Mouse (Mus musculus): ENCODE measurements around the gene Gm1673. TPM values are rescaled to one million over a fixed set of nuclear protein-coding genes. Genes with fewer than 3 reads are reported as not detected.

Gm1673 gene
- polyA plus RNA-seq, 1 experiment = 6.0 TPM

DNA sequence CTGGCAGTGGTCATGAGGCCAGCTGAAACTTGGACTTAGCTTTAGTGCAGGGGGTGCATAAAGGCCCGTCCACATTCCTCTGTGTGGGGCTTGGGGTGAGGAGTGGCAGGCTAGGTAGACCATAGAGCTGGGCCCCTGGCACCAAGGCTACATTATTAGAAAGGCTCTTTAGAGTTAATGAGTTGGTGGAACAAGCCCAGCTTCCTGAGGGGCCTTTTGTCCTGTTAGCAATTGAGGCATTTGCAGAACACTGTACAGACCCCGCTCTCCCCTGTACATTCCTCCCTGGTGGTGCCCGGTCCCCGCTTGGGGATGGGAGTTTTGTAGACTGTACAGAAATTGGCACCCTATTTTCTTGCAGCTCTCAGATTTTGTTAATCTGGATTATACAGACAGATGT lies 19.4 kb downstream of the Gm1673 start:
- Histone ChIP-seq H3K4me3 (ENCODE audit: extremely low read depth, insufficient read depth, insufficient read length) (no peak overlapping the region), H3K27me3 (ENCODE audit: control insufficient read depth, insufficient read depth, low read length) (no peaks in the 10 kb centered on the region), H3K36me3 (ENCODE audit: control insufficient read depth, insufficient read depth, low read length) (no peaks in the 10 kb centered on the region), H3K4me1 (ENCODE audit: control insufficient read depth, insufficient read depth, insufficient read length) (no peaks in the 10 kb centered on the region), H3K27ac (ENCODE audit: insufficient read depth, low read length) (no peak overlapping the region)
- 94% methylated on average over 4 of the region's 4 CpGs for WGBS
- no peak for TF ChIP-seq POLR2A (IDR thresholded peaks at IDR 0.05; ENCODE audit: low read depth, low read length)
- no peak for TF ChIP-seq CTCF (IDR thresholded peaks at IDR 0.05; ENCODE audit: extremely low read depth, insufficient read depth, insufficient read length, insufficient replicate concordance)
- no peak for DNase-seq (ENCODE audit: low read depth in 1 of 2, low spot score in 2 of 2)

DNA sequence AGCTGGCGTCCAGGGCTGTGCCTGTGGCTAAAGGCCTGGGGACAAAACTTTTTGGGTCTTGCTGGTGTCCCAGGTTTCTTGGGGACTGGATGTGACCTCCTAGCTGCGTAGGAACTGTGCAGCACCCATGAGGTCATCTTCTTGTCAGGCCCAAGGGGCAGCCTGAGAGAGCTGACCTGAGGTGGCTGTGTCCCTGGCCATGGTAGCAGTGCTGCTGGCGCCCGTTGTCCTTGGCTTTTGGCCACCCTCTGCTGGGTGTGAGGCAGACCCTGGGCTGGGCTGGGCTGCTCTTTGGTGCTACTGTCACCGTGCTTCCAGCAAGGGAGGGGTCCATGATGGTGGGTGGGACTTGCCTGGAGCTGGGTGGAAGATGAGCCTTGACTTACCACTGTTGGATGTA lies 21.4 kb downstream of the Gm1673 start:
- 85% methylated on average over 5 of the region's 5 CpGs for WGBS
- Histone ChIP-seq H3K27me3 (ENCODE audit: control insufficient read depth, insufficient read depth, low read length) (no peaks in the 10 kb centered on the region), H3K4me1 (ENCODE audit: control insufficient read depth, insufficient read depth, insufficient read length) (no peaks in the 10 kb centered on the region), H3K36me3 (ENCODE audit: control insufficient read depth, insufficient read depth, low read length) (no peaks in the 10 kb centered on the region), H3K4me3 (ENCODE audit: extremely low read depth, insufficient read depth, insufficient read length) (no peak overlapping the region), H3K27ac (ENCODE audit: insufficient read depth, low read length) (no peak overlapping the region)
- DNase-seq (ENCODE audit: low read depth in 1 of 2, low spot score in 2 of 2) = no peak
- TF ChIP-seq POLR2A (IDR thresholded peaks at IDR 0.05; ENCODE audit: low read depth, low read length) (no peak), CTCF (IDR thresholded peaks at IDR 0.05; ENCODE audit: extremely low read depth, insufficient read depth, insufficient read length, insufficient replicate concordance) (no peak)

DNA sequence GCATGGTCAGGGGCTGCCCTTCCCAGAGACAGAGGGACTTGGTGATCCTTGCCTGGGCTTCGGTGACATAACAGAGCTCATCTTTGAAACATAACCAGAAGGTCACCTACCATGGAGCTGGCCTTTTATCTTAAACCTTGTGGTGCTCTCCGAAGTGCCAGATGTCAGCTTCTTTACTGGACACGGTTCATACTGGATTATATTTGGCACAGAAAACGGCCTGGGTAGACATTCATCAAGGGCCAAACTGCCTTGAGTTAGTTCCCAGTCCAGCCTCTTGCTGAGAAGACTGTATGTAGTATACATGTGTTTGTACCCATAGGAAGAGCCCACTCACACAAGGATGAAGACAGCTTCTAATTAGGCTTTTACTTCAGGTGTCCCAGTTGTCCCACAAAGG lies 23.6 kb downstream of the Gm1673 start:
- Histone ChIP-seq H3K27me3 (ENCODE audit: control insufficient read depth, insufficient read depth, low read length) (no peaks in the 10 kb centered on the region), H3K4me1 (ENCODE audit: control insufficient read depth, insufficient read depth, insufficient read length) (no peaks in the 10 kb centered on the region), H3K4me3 (ENCODE audit: extremely low read depth, insufficient read depth, insufficient read length) (no peak overlapping the region), H3K36me3 (ENCODE audit: control insufficient read depth, insufficient read depth, low read length) (no peaks in the 10 kb centered on the region), H3K27ac (ENCODE audit: insufficient read depth, low read length) (no peak overlapping the region)
- 87% methylated on average over 4 of the region's 4 CpGs for WGBS
- no peak for TF ChIP-seq POLR2A (IDR thresholded peaks at IDR 0.05; ENCODE audit: low read depth, low read length)
- no peak for TF ChIP-seq CTCF (IDR thresholded peaks at IDR 0.05; ENCODE audit: extremely low read depth, insufficient read depth, insufficient read length, insufficient replicate concordance)
- DNase-seq (ENCODE audit: low read depth in 1 of 2, low spot score in 2 of 2) = no peak

GRCm38 (mm10) chr5:34007392-34007941 lies 24.2 kb downstream of the Gm1673 start:
- Histone ChIP-seq H3K27me3 (ENCODE audit: control insufficient read depth, insufficient read depth, low read length) (no peaks in the 10 kb centered on the region), H3K27ac (ENCODE audit: insufficient read depth, low read length) (no peak overlapping the region), H3K4me3 (ENCODE audit: extremely low read depth, insufficient read depth, insufficient read length) (no peak overlapping the region), H3K4me1 (ENCODE audit: control insufficient read depth, insufficient read depth, insufficient read length) (no peaks in the 10 kb centered on the region), H3K36me3 (ENCODE audit: control insufficient read depth, insufficient read depth, low read length) (no peaks in the 10 kb centered on the region)
- DNase-seq (ENCODE audit: low read depth in 1 of 2, low spot score in 2 of 2) = no peak
- WGBS = 82% methylated on average over 4 of the region's 4 CpGs
- TF ChIP-seq POLR2A (IDR thresholded peaks at IDR 0.05; ENCODE audit: low read depth, low read length) = no peak
- TF ChIP-seq CTCF (IDR thresholded peaks at IDR 0.05; ENCODE audit: extremely low read depth, insufficient read depth, insufficient read length, insufficient replicate concordance) = no peak

- no peaks in the 10 kb centered on the region for H3K4me1 ChIP-seq (ENCODE audit: control insufficient read depth, insufficient read depth, insufficient read length)
- H3K36me3 ChIP-seq (ENCODE audit: control insufficient read depth, insufficient read depth, low read length) = no peaks in the 10 kb centered on the region
- H3K27me3 ChIP-seq (ENCODE audit: control insufficient read depth, insufficient read depth, low read length) = no peaks in the 10 kb centered on the region
- H3K27ac ChIP-seq (ENCODE audit: insufficient read depth, low read length) = no peak overlapping the region
- 59% methylated on average over 1 of the region's 1 CpGs for WGBS
- TF ChIP-seq CTCF (IDR thresholded peaks at IDR 0.05; ENCODE audit: extremely low read depth, insufficient read depth, insufficient read length, insufficient replicate concordance) (no peak), POLR2A (IDR thresholded peaks at IDR 0.05; ENCODE audit: low read depth, low read length) (no peak)
- H3K4me3 ChIP-seq (ENCODE audit: extremely low read depth, insufficient read depth, insufficient read length) = no peak overlapping the region
- peak in 1 of 2 experiments; percentile 5 for DNase-seq (ENCODE audit: low read depth in 1 of 2, low spot score in 2 of 2)
Observed at GRCm38 (mm10) chr5:34014652-34015051, 31.4 kb downstream of the Gm1673 start.

DNA sequence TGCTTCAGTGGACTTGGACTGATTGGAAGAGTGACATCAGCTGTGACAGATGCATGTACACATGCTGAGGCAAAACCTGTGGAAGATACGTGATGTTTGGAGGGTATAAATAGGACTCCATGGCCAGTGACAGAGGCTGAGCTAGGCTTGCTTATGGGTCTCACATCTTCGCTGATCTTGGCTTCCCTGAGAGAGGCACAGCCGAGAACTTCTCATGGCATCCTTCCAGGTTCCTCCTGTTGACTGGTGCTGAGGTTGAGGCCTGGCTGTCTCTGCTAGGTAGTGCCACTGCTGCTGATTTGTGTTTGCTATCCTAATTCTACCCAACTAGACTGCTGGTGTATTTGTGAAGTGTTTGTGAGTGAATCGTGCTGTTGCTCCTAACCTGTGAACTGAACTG lies 35.7 kb downstream of the Gm1673 start:
- H3K4me1 ChIP-seq (ENCODE audit: control insufficient read depth, insufficient read depth, insufficient read length) = no peaks in the 10 kb centered on the region
- WGBS = 78% methylated on average over 4 of the region's 4 CpGs
- no peak overlapping the region for H3K27ac ChIP-seq (ENCODE audit: insufficient read depth, low read length)

DNA sequence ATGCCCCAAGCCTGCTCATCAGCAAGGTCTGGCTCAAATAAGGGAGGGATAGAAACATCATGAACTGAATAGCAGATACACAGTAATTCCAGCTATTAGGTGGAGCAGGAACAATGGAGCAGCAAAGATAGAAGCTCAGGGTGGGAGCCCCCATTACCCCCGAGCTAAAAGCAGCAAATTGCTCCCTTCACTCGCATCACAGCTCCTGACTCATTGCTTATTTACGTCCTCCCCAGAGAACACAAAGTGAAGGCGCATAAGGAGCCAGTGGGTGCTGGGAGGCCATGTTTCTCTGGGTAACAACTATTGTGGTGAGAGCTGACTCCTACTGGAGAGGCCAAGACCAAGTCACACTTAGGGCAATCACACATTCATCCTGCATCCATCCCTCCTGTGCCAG lies 46.9 kb downstream of the Gm1673 start:
- DNase-seq (ENCODE audit: low read depth in 1 of 2, low spot score in 2 of 2) = no peak
- no peaks in the 10 kb centered on the region for H3K27me3 ChIP-seq (ENCODE audit: control insufficient read depth, insufficient read depth, low read length)
- no peak for TF ChIP-seq POLR2A (IDR thresholded peaks at IDR 0.05; ENCODE audit: low read depth, low read length)
- no peak for TF ChIP-seq CTCF (IDR thresholded peaks at IDR 0.05; ENCODE audit: extremely low read depth, insufficient read depth, insufficient read length, insufficient replicate concordance)
- H3K27ac ChIP-seq (ENCODE audit: insufficient read depth, low read length) = no peak overlapping the region
- H3K4me3 ChIP-seq (ENCODE audit: extremely low read depth, insufficient read depth, insufficient read length) = no peak overlapping the region
- WGBS = 86% methylated on average over 4 of the region's 4 CpGs
- H3K4me1 ChIP-seq (ENCODE audit: control insufficient read depth, insufficient read depth, insufficient read length) = no peaks in the 10 kb centered on the region
- no peaks in the 10 kb centered on the region for H3K36me3 ChIP-seq (ENCODE audit: control insufficient read depth, insufficient read depth, low read length)

More for the DNA sequence above, 35.7 kb downstream of the Gm1673 start:
- no peaks in the 10 kb centered on the region for H3K36me3 ChIP-seq (ENCODE audit: control insufficient read depth, insufficient read depth, low read length)
- no peak overlapping the region for H3K4me3 ChIP-seq (ENCODE audit: extremely low read depth, insufficient read depth, insufficient read length)
- TF ChIP-seq CTCF (IDR thresholded peaks at IDR 0.05; ENCODE audit: extremely low read depth, insufficient read depth, insufficient read length, insufficient replicate concordance) (no peak), POLR2A (IDR thresholded peaks at IDR 0.05; ENCODE audit: low read depth, low read length) (no peak)
- no peaks in the 10 kb centered on the region for H3K27me3 ChIP-seq (ENCODE audit: control insufficient read depth, insufficient read depth, low read length)
- DNase-seq (ENCODE audit: low read depth in 1 of 2, low spot score in 2 of 2) = no peak

Measured in spleen, adult 2 months (tissue).